Mouse (Mus musculus): ENCODE measurements around the gene Tepp. TPM values are rescaled to one million over a fixed set of nuclear protein-coding genes. Genes with fewer than 3 reads are reported as not detected.

Tepp gene
- total and polyA plus RNA-seq, 2 experiments from 2014 or later, result 1.2 to 1.8 TPM

DNA sequence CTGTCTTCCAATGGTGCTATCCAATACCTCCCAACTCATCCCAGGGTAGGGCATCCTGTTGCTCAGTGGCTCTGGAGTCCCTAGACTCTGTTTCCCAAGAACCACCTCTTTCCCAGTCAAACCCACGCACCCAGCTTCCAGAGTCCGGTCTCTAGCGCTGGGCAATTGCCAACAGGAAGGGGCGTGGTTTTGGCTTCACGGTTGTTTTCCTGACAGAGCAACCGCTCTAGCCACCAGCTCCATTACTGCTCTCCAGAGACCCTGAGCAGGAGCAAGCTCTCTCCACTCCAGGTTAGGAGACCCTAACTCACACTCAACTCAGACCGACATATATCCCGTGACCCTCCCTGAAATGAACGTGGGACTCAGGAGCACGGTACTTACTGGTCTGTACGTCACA is 17.2 kb upstream of the Tepp start:
- H3K4me2 ChIP-seq (ENCODE audit: low read depth), result no peak overlapping the region
- 79% methylated on average over 11 of the region's 11 CpGs for WGBS
- H3K9me3 ChIP-seq (ENCODE audit: low read length), result no peaks in the 10 kb centered on the region
- DNase-seq, result no peak
- no peaks in the 10 kb centered on the region for H3K36me3 ChIP-seq (ENCODE audit: insufficient read depth)
- no peak for TF ChIP-seq CTCF (IDR thresholded peaks at IDR 0.05; ENCODE audit: low read depth)
- no peak for ATAC-seq
- no peaks in the 10 kb centered on the region for H3K27me3 ChIP-seq (ENCODE audit: insufficient read depth, low read length)
- no peak overlapping the region for H3K4me3 ChIP-seq (ENCODE audit: low read depth, low read length)
- H3K27ac ChIP-seq (ENCODE audit: low read depth, low read length), result no peak overlapping the region
- H3K4me1 ChIP-seq (ENCODE audit: insufficient read depth), result no peaks in the 10 kb centered on the region
- H3K9ac ChIP-seq, result no peak overlapping the region

DNA sequence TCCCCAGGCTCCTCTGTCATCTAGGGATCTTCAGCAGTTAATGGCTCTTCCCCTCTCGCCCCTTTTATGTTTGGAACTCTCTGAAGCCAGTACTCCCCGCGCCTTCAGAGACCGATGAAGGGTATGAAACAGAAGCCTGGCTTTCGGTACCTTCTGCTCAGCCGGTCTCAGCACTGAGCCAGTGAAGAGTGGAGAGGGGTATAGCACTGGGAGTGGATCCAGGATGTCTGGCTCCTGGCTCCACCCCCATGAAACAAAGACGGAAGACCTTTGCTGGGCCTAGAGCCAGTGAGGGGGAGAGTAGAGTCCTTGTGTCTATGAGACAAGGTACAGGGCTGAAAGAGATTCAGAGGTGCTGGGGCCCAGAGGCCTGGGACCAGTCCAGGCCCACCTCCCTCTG is 16.5 kb upstream of the Tepp start:
- ATAC-seq (peak; percentile 66), DNase-seq (no peak)
- H3K9ac ChIP-seq, result no peak overlapping the region
- 50% methylated on average over 7 of the region's 7 CpGs for WGBS
- no peaks in the 10 kb centered on the region for H3K36me3 ChIP-seq (ENCODE audit: insufficient read depth)
- H3K4me3 ChIP-seq (ENCODE audit: low read depth, low read length), result no peak overlapping the region
- no peak overlapping the region for H3K4me2 ChIP-seq (ENCODE audit: low read depth)
- 0 out of 2 replicates have a peak overlapping the region, but pooled peaks have one; percentile 29 for H3K27ac ChIP-seq (ENCODE audit: low read depth, low read length)
- TF ChIP-seq CTCF (IDR thresholded peaks at IDR 0.05; ENCODE audit: low read depth), result no peak
- H3K9me3 ChIP-seq (ENCODE audit: low read length), result no peaks in the 10 kb centered on the region
- no peaks in the 10 kb centered on the region for H3K4me1 ChIP-seq (ENCODE audit: insufficient read depth)
- no peaks in the 10 kb centered on the region for H3K27me3 ChIP-seq (ENCODE audit: insufficient read depth, low read length)

DNA sequence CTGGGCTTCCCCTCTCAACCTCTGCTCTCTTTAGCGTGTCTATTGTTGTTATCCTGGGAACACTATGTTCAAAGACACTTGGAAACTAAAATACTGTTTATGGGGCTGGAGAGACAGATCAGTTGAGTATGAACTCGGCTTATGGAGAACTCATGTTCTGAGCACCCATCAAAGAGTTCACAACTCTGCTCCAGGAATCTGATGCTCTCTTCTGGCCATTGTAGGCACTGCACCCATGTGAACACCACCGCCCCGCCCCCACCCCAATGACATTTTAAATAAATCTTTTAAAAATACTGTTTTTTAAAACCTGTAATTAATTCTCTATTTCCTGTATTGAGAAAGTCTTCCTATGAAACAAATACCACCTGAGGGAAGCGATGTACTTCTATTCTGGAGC is 8.0 kb upstream of the Tepp start:
- WGBS, result 25% methylated on average over 5 of the region's 5 CpGs
- Histone ChIP-seq H3K27ac (ENCODE audit: low read depth, low read length) (no peak overlapping the region), H3K9me3 (ENCODE audit: low read length) (no peaks in the 10 kb centered on the region), H3K36me3 (ENCODE audit: insufficient read depth) (no peaks in the 10 kb centered on the region), H3K27me3 (ENCODE audit: insufficient read depth, low read length) (no peaks in the 10 kb centered on the region), H3K4me2 (ENCODE audit: low read depth) (no peak overlapping the region), H3K4me1 (ENCODE audit: insufficient read depth) (no peaks in the 10 kb centered on the region), H3K9ac (no peak overlapping the region), H3K4me3 (ENCODE audit: low read depth, low read length) (no peak overlapping the region)
- TF ChIP-seq CTCF (IDR thresholded peaks at IDR 0.05; ENCODE audit: low read depth), result peak; percentile 67
- DNase-seq (peak; percentile 54), ATAC-seq (0 out of 2 replicates have a peak, but pooled peaks have one; percentile 25)

DNA sequence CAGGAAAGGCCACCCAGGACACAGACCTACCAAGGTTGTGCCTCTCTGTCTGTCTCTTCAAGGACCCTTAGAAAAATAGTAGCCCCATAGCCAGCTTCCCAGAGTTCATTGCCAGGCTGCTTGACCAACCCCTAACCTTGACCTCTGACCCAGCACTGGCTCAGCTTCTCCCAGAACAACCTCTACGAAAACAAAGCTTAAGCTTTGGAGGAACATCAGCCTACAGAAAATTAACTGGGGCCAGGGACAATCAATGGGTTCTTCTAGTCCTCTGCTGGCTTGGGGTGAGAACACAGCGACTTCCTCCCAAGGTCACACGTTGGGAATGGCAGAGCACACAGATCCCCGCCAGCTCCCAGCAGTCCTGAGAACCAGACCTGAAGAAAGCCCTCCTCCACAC is 4.8 kb upstream of the Tepp start:
- ATAC-seq (no peak), DNase-seq (no peak)
- no peak for TF ChIP-seq CTCF (IDR thresholded peaks at IDR 0.05; ENCODE audit: low read depth)
- no peak overlapping the region for H3K4me3 ChIP-seq (ENCODE audit: low read depth, low read length)
- H3K27me3 ChIP-seq (ENCODE audit: insufficient read depth, low read length), result no peaks in the 10 kb centered on the region
- no peak overlapping the region for H3K4me2 ChIP-seq (ENCODE audit: low read depth)
- 79% methylated on average over 4 of the region's 4 CpGs for WGBS
- peaks cover under 1% of the 10 kb centered on the region for H3K4me1 ChIP-seq (ENCODE audit: insufficient read depth)
- no peaks in the 10 kb centered on the region for H3K36me3 ChIP-seq (ENCODE audit: insufficient read depth)
- H3K9me3 ChIP-seq (ENCODE audit: low read length), result no peaks in the 10 kb centered on the region
- H3K27ac ChIP-seq (ENCODE audit: low read depth, low read length), result no peak overlapping the region
- no peak overlapping the region for H3K9ac ChIP-seq

DNA sequence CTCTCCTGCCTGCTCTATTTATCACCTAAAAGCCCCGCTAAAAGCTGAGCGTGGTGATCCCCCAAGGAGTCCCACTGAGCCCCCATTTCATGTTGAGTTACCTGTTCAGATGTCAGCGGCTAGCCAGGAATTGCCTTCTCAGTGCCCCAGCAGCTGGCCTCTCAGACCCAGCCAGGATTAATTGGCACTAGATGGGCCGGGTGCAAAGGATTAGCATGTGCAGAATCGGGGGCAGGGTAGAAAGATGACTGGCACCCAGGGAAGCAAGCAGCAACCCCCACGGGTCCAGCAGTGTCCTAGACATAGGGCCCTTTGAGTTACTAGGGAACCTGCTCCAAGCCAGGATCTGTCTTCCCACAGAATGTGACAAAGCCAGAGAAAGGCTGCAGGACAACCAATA is 3.9 kb upstream of the Tepp start, which contains the start of gene Cngb1:
Gene Cngb1 (minus strand): TSS at position 155 of the 400 bp plus-strand sequence.
- no peaks in the 10 kb centered on the region for H3K36me3 ChIP-seq (ENCODE audit: insufficient read depth)
- 42% methylated on average over 6 of the region's 6 CpGs for WGBS
- TF ChIP-seq CTCF (IDR thresholded peaks at IDR 0.05; ENCODE audit: low read depth), result no peak

DNA sequence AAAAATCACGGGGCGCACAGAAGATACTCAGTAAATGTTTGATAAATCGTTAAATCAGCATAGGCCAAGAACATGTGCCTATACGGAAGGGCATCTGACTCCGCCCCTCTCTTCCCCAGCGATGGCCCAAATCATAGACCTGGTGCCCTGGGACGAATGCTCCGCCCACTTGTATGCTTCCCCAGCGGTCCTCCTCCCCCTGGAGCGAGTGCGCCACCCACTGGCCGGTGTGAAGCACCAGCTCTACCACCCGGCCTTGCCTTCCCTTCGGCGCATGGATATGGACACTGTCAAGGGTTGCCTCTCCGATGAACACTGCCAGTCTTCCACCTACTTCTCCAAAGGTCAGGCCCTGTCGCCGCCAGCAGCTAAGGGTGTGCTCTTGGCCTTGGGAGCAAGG is 2.5 kb downstream of the Tepp start:
- Histone ChIP-seq H3K36me3 (ENCODE audit: insufficient read depth) (no peaks in the 10 kb centered on the region), H3K4me3 (ENCODE audit: low read depth, low read length) (no peak overlapping the region), H3K4me2 (ENCODE audit: low read depth) (no peak overlapping the region), H3K27me3 (ENCODE audit: insufficient read depth, low read length) (no peaks in the 10 kb centered on the region), H3K9me3 (ENCODE audit: low read length) (no peaks in the 10 kb centered on the region), H3K9ac (no peak overlapping the region), H3K4me1 (ENCODE audit: insufficient read depth) (peaks cover 3% of the 10 kb centered on the region), H3K27ac (ENCODE audit: low read depth, low read length) (no peak overlapping the region)
- DNase-seq (no peak), ATAC-seq (no peak)
- WGBS, result 68% methylated on average over 18 of the region's 18 CpGs
- peak; percentile 40 for TF ChIP-seq CTCF (IDR thresholded peaks at IDR 0.05; ENCODE audit: low read depth)

More for the DNA sequence above, 3.9 kb upstream of the Tepp start, which contains the start of gene Cngb1:
- Histone ChIP-seq H3K9ac (no peak within 1 kb of the TSS), H3K4me1 (ENCODE audit: insufficient read depth) (peaks cover 3% of the 10 kb centered on the region), H3K27ac (ENCODE audit: low read depth, low read length) (no peak within 1 kb of the TSS), H3K9me3 (ENCODE audit: low read length) (no peaks in the 10 kb centered on the region), H3K27me3 (ENCODE audit: insufficient read depth, low read length) (no peaks in the 10 kb centered on the region), H3K4me2 (ENCODE audit: low read depth) (no peak within 1 kb of the TSS), H3K4me3 (ENCODE audit: low read depth, low read length) (no peak within 1 kb of the TSS)
- ATAC-seq (no peak), DNase-seq (no peak)

DNA sequence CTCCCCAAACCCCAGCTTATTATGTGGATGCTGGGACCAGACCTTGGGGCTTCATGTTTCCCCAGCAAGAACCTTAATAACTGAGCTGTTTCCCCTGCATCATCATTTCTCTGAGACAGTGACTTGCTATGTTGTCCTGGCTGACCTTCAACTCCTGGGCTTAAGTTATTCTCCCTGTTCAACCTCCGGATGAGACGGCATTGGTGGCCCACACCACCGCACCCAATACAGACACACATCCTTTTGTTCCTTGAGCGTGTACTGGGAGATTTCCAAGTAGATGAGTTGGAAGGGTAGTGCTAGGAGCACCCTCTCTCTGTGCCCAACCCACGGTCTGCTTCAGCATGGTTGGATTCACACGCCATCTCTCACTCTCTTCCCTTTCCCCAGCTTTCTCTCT is 3.5 kb downstream of the Tepp start:
- no peaks in the 10 kb centered on the region for H3K27me3 ChIP-seq (ENCODE audit: insufficient read depth, low read length)
- H3K4me3 ChIP-seq (ENCODE audit: low read depth, low read length), result no peak overlapping the region
- no peak overlapping the region for H3K9ac ChIP-seq
- H3K27ac ChIP-seq (ENCODE audit: low read depth, low read length), result no peak overlapping the region
- ATAC-seq (no peak), DNase-seq (no peak)
- H3K9me3 ChIP-seq (ENCODE audit: low read length), result no peaks in the 10 kb centered on the region
- no peak for TF ChIP-seq CTCF (IDR thresholded peaks at IDR 0.05; ENCODE audit: low read depth)
- H3K36me3 ChIP-seq (ENCODE audit: insufficient read depth), result no peaks in the 10 kb centered on the region
- no peak overlapping the region for H3K4me2 ChIP-seq (ENCODE audit: low read depth)
- H3K4me1 ChIP-seq (ENCODE audit: insufficient read depth), result peaks cover 3% of the 10 kb centered on the region
- 82% methylated on average over 6 of the region's 6 CpGs for WGBS

All from forebrain, postnatal 0 days (tissue).